Mouse (Mus musculus) neural tube, embryonic 10.5 days (tissue): ENCODE results near the gene Gm17019.
"Not testable (repeated sequence)": the region's sequence is repeated elsewhere in the genome, so short reads cannot be mapped to it uniquely, and the experiment has no call there.

ENCODE experiments used
- DNase-seq: peaks from one replicate; pipeline ENCODE4 v3.0.0-alpha.2; 2017; ENCODE audit warnings: low spot score; ENCODE audit errors: extremely low spot score

Gm17019 gene

GRCm38 (mm10) chr5:15032898-15033297 is at the start of gene Gm17019:
Gm17019 (minus strand) TSS chr5:15032998.
- DNase-seq: not testable (repeated sequence)

GRCm38 (mm10) chr5:15062385-15062715 is 29.6 kb upstream of the Gm17019 start:
- not testable (repeated sequence) for DNase-seq

GRCm38 (mm10) chr5:15061638-15062384 is 29.0 kb upstream of the Gm17019 start:
- DNase-seq: not testable (repeated sequence)

GRCm38 (mm10) chr5:15054151-15055025 is 21.6 kb upstream of the Gm17019 start:
- DNase-seq: not testable (repeated sequence)

- not testable (repeated sequence) for DNase-seq
Measured at GRCm38 (mm10) chr5:15053606-15053962, 20.8 kb upstream of the Gm17019 start.

- DNase-seq: not testable (repeated sequence)
Measured at GRCm38 (mm10) chr5:15052945-15053605, 20.3 kb upstream of the Gm17019 start.

- DNase-seq: not testable (repeated sequence)
Measured at GRCm38 (mm10) chr5:15050807-15051206, 18.0 kb upstream of the Gm17019 start.

GRCm38 (mm10) chr5:15044830-15045767 is 12.3 kb upstream of the Gm17019 start:
- not testable (repeated sequence) for DNase-seq

- DNase-seq: not testable (repeated sequence)
Measured at GRCm38 (mm10) chr5:15040784-15041183, 8.0 kb upstream of the Gm17019 start.

GRCm38 (mm10) chr5:15039984-15040383 is 7.2 kb upstream of the Gm17019 start:
- DNase-seq: peak; percentile 19

- not testable (repeated sequence) for DNase-seq
Measured at GRCm38 (mm10) chr5:15024316-15024715, 8.5 kb downstream of the Gm17019 start.

- not testable (repeated sequence) for DNase-seq
Measured at GRCm38 (mm10) chr5:15020067-15020466, 12.7 kb downstream of the Gm17019 start.

- DNase-seq: not testable (repeated sequence)
Measured at GRCm38 (mm10) chr5:15010639-15011582, 21.9 kb downstream of the Gm17019 start.

- DNase-seq: not testable (repeated sequence)
Measured at GRCm38 (mm10) chr5:15006907-15007306, 25.9 kb downstream of the Gm17019 start.

- DNase-seq: not testable (repeated sequence)
Measured at GRCm38 (mm10) chr5:15006288-15006687, 26.5 kb downstream of the Gm17019 start.

- not testable (repeated sequence) for DNase-seq
Measured at GRCm38 (mm10) chr5:15005584-15005983, 27.2 kb downstream of the Gm17019 start.

- DNase-seq: not testable (repeated sequence)
Measured at GRCm38 (mm10) chr5:15004569-15005562, 27.9 kb downstream of the Gm17019 start.

- DNase-seq: not testable (repeated sequence)
Measured at GRCm38 (mm10) chr5:14998077-14998476, 34.7 kb downstream of the Gm17019 start.
